Mouse (Mus musculus) spleen, embryonic (tissue): ENCODE data around the gene Tmem40.

ENCODE experiments used
- CTCF ChIA-PET: fragments of 350-600 bp; sonication (Branson Sonifier 250); formaldehyde crosslinking; loops from one replicate; lab custom pipeline; 2022; lab: Charles Lee

Gene Tmem40

GRCm38 (mm10) chr6:115770059-115770670 is 8.0 kb upstream of the Tmem40 start:
- CTCF ChIA-PET = interaction anchor here (0.6 kb wide), 2 partner anchors 35 to 157 kb away, joined by 3 read pairs; no protein-coding TSS in a partner anchor

GRCm38 (mm10) chr6:115768207-115768606 is 6.0 kb upstream of the Tmem40 start:
- CTCF ChIA-PET = interaction anchor here (0.7 to 0.9 kb wide), 2 partner anchors 161 to 872 kb away, joined by 3 read pairs; no protein-coding TSS in a partner anchor

GRCm38 (mm10) chr6:115767357-115767756 is 5.1 kb upstream of the Tmem40 start:
- CTCF ChIA-PET = no interaction called here

GRCm38 (mm10) chr6:115764179-115764578 is 2.0 kb upstream of the Tmem40 start:
- CTCF ChIA-PET = no interaction called here

GRCm38 (mm10) chr6:115760982-115761381 is 1.2 kb downstream of the Tmem40 start:
- CTCF ChIA-PET = interaction anchor here (0.7 kb wide), 2 partner anchors 11 to 863 kb away, joined by 4 to 15 read pairs; no protein-coding TSS in a partner anchor

- CTCF ChIA-PET = no interaction called here
These were observed 2.1 kb downstream of the Tmem40 start for GRCm38 (mm10) chr6:115760137-115760536.

- CTCF ChIA-PET = interaction anchor here (0.6 kb wide), 1 partner anchor 151 kb away, joined by 3 read pairs; no protein-coding TSS in a partner anchor
These were observed 2.7 kb downstream of the Tmem40 start for GRCm38 (mm10) chr6:115759461-115759860.

- CTCF ChIA-PET = no interaction called here
These were observed 3.2 kb downstream of the Tmem40 start for GRCm38 (mm10) chr6:115758981-115759435.

- CTCF ChIA-PET = no interaction called here
These were observed 6.7 kb downstream of the Tmem40 start for GRCm38 (mm10) chr6:115755536-115755935.

- CTCF ChIA-PET = no interaction called here
These were observed 15.9 kb downstream of the Tmem40 start for GRCm38 (mm10) chr6:115746326-115746725.

GRCm38 (mm10) chr6:115743569-115743968 is 18.6 kb downstream of the Tmem40 start:
- CTCF ChIA-PET = no interaction called here

GRCm38 (mm10) chr6:115739056-115739455 is 23.2 kb downstream of the Tmem40 start:
- CTCF ChIA-PET = interaction anchor here (0.9 kb wide), 1 partner anchor 12 kb away, joined by 3 read pairs; no protein-coding TSS in a partner anchor

GRCm38 (mm10) chr6:115734909-115735308 is 27.3 kb downstream of the Tmem40 start:
- CTCF ChIA-PET = no interaction called here

GRCm38 (mm10) chr6:115732341-115732928 is 29.8 kb downstream of the Tmem40 start:
- CTCF ChIA-PET = no interaction called here

- CTCF ChIA-PET = interaction anchor here (0.5 to 0.6 kb wide), 2 partner anchors 10 kb away, joined by 3 read pairs; no protein-coding TSS in a partner anchor
These were observed 31.5 kb downstream of the Tmem40 start for GRCm38 (mm10) chr6:115730560-115731342.

GRCm38 (mm10) chr6:115727570-115727969 is 34.6 kb downstream of the Tmem40 start:
- CTCF ChIA-PET = interaction anchor here (0.5 to 1.3 kb wide), 2 partner anchors 11 to 289 kb away, joined by 3 to 6 read pairs; no protein-coding TSS in a partner anchor

- CTCF ChIA-PET = interaction anchor here (1.3 kb wide), 1 partner anchor 12 kb away, joined by 3 read pairs; no protein-coding TSS in a partner anchor
These were observed 35.1 kb downstream of the Tmem40 start for GRCm38 (mm10) chr6:115727108-115727507.

GRCm38 (mm10) chr6:115722246-115722645 is 40.0 kb downstream of the Tmem40 start:
- CTCF ChIA-PET = no interaction called here

- CTCF ChIA-PET = interaction anchor here (1.4 kb wide), 1 partner anchor 182 kb away, joined by 3 read pairs; no protein-coding TSS in a partner anchor
These were observed 44.3 kb downstream of the Tmem40 start for GRCm38 (mm10) chr6:115717715-115718558.

GRCm38 (mm10) chr6:115717101-115717652 is 45.0 kb downstream of the Tmem40 start:
- CTCF ChIA-PET = no interaction called here
